Mouse (Mus musculus): ENCODE measurements around the gene Trp53rkb.

GRCm38 (mm10) chr2:166806173-166806705 lies 13.9 kb downstream of the Trp53rkb start:
- TF ChIP-seq POLR2A (IDR thresholded peaks at IDR 0.05; ENCODE audit: borderline replicate concordance, low read depth, low read length) (no peak), CTCF (IDR thresholded peaks at IDR 0.05; ENCODE audit: low read depth, low read length) (no peak)
